Comparison of ENCODE assay signal across 25 mouse cellular contexts in genomic region chr10:69246762-69247161, GRCm38 (mm10). TPM values are rescaled to one million over a fixed set of nuclear protein-coding genes. Genes with fewer than 3 reads are reported as not detected.
DNase-seq lines count a peak whose midpoint lies in the region; TF ChIP-seq lines count a peak whose summit lies in the region.
"Had no signal": no experiment of that assay in that cellular context is flagged by ENCODE, and none has a peak within 500 bp of the region (broad histone marks: within the 10 kb centered on the region; RNA-seq: fewer than 3 reads in every experiment).

No protein-coding gene starts in this region.

- no peaks in the 10 kb centered on the region for H3K36me3 ChIP-seq in spleen, adult 2 months (ENCODE audit: control insufficient read depth, insufficient read depth, low read length)
- H3K36me3 ChIP-seq in megakaryocyte, embryonic 14.5 days (replicated peaks; ENCODE audit: low read length), result peaks cover 38% of the 10 kb centered on the region
- H3K36me3 ChIP-seq: G1E; midbrain, embryonic 15.5 days had no signal

- H3K27me3 ChIP-seq in spleen, adult 2 months (ENCODE audit: control insufficient read depth, insufficient read depth, low read length), result no peaks in the 10 kb centered on the region
- peaks cover 2% of the 10 kb centered on the region for H3K27me3 ChIP-seq in megakaryocyte, embryonic 14.5 days (replicated peaks)
- H3K27me3 ChIP-seq: forebrain, embryonic 15.5 days; heart, embryonic 12.5 days; hindbrain, embryonic 12.5 days; limb, embryonic 12.5 days; liver, embryonic 12.5 days; midbrain, embryonic 15.5 days; neural tube, embryonic 13.5 days had no signal

- H3K4me1 ChIP-seq in spleen, adult 2 months (ENCODE audit: control insufficient read depth, insufficient read depth, insufficient read length), result peaks cover 15% of the 10 kb centered on the region; the same call in 1 of the 2 replicates
- peaks cover 41% of the 10 kb centered on the region for H3K4me1 ChIP-seq in megakaryocyte, embryonic 14.5 days
- H3K4me1 ChIP-seq: embryonic facial prominence, embryonic 10.5 days; forebrain, embryonic 15.5 days; hindbrain, embryonic 12.5 days; liver, embryonic 12.5 days; midbrain, embryonic 15.5 days; neural tube, embryonic 13.5 days had no signal

- no peak overlapping the region for H3K4me3 ChIP-seq in spleen, adult 2 months (ENCODE audit: extremely low read depth, insufficient read depth, insufficient read length)
- peak overlapping the region; percentile 83 for H3K4me3 ChIP-seq in megakaryocyte, embryonic 14.5 days (replicated peaks)
- H3K4me3 ChIP-seq: embryonic facial prominence, embryonic 10.5 days; forebrain, embryonic 15.5 days; heart, embryonic 12.5 days; hindbrain, embryonic 12.5 days; limb, embryonic 12.5 days; liver, embryonic 12.5 days; midbrain, embryonic 15.5 days; neural tube, embryonic 13.5 days had no signal

- intact Hi-C loops in left cerebral cortex, postnatal 25 days (cut with DNase I), result no loop called here

- no peak for TF ChIP-seq CTCF in spleen, adult 2 months (IDR thresholded peaks at IDR 0.05; ENCODE audit: extremely low read depth, insufficient read depth, insufficient read length, insufficient replicate concordance)

- peak overlapping the region; percentile 26; the same call in 1 of the 2 replicates for H3K27ac ChIP-seq in spleen, adult 2 months (ENCODE audit: insufficient read depth, low read length)
- H3K27ac ChIP-seq: embryonic facial prominence, embryonic 10.5 days; forebrain, embryonic 15.5 days; hindbrain, embryonic 12.5 days; limb, embryonic 12.5 days; liver, embryonic 12.5 days; midbrain, embryonic 15.5 days; neural tube, embryonic 13.5 days had no signal

- 18% methylated on average over 3 of the region's 3 CpGs for WGBS in spleen, adult 2 months

- TF ChIP-seq POLR2A in spleen, adult 2 months (IDR thresholded peaks at IDR 0.05; ENCODE audit: low read depth, low read length), result no peak

- peaks cover 4% of the 10 kb centered on the region; the same call in 1 of the 2 replicates for H3K9me3 ChIP-seq in megakaryocyte, embryonic 14.5 days
- H3K9me3 ChIP-seq: embryonic facial prominence, embryonic 10.5 days; forebrain, embryonic 15.5 days; heart, embryonic 12.5 days; hindbrain, embryonic 12.5 days; limb, embryonic 12.5 days; liver, embryonic 12.5 days; midbrain, embryonic 15.5 days had no signal

- DNase-seq in heart, adult 18-20 months, result peak; percentile 41 to 55
- DNase-seq in heart, adult 8-10 months (ENCODE audit: low spot score), result no peak
- DNase-seq in spleen, adult 2 months (ENCODE audit: low read depth in 1 of 2, low spot score in 2 of 2), result no peak
- DNase-seq in spleen, adult 12 weeks (ENCODE audit: low spot score), result no peak
- DNase-seq in embryo, embryonic 10 days (ENCODE audit: low spot score), result no peak
- DNase-seq in left cerebral cortex, postnatal 25 days (ENCODE audit: low spot score in 2 of 2), result no peak
- DNase-seq: adrenal gland, adult 2 months; gastrocnemius, postnatal 14 days; heart, postnatal 14 days; kidney, adult 8-10 months; kidney, postnatal 10 days; lung, adult 2 months; lung, postnatal 14 days; thymus, adult 18-20 months; thymus, postnatal 4 days had no signal

RNA-seq across cellular contexts. Expression of gene A930033H14Rik, which starts 33.9 kb away (rescaled TPM):
- total RNA-seq in heart, adult 18-20 months (2021), result under 1 TPM; 0.72 to 0.85 TPM
- 1 to 10 TPM in 2 of 4 experiments, under 1 TPM in 2; 0.75 to 1.7 (median 1.1) TPM for total RNA-seq in heart, adult 8-10 months (2022)
- 0.53 and 0.58 TPM in 2 replicates for polyA plus RNA-seq in spleen, adult 2 months (2012; rRNA removed)
- polyA plus RNA-seq in megakaryocyte, embryonic 14.5 days (2012; ENCODE audit: insufficient read depth, low replicate concordance), result 1.2 and 3.0 TPM in 2 replicates
- total RNA-seq in left cerebral cortex, postnatal 25 days (2021), result 1 to 10 TPM; 3.6 to 4.0 TPM
- polyA plus RNA-seq: G1E had no signal

Comparison
In these comparisons a context has a peak if more than half of its experiments do, and no peak if none do; other contexts are left out.
1. DNase-seq: peak in heart, adult 18-20 months (2 of 2); none in heart, adult 8-10 months (single experiment), spleen, adult 2 months (0 of 2), spleen, adult 12 weeks (single experiment), embryo, embryonic 10 days (single experiment) and left cerebral cortex, postnatal 25 days (0 of 2).